Mouse (Mus musculus): ENCODE data around the gene 1700028J19Rik.
"Not testable (repeated sequence)": the region's sequence is repeated elsewhere in the genome, so short reads cannot be mapped to it uniquely, and the experiment has no call there.

The 1700028J19Rik gene

DNA sequence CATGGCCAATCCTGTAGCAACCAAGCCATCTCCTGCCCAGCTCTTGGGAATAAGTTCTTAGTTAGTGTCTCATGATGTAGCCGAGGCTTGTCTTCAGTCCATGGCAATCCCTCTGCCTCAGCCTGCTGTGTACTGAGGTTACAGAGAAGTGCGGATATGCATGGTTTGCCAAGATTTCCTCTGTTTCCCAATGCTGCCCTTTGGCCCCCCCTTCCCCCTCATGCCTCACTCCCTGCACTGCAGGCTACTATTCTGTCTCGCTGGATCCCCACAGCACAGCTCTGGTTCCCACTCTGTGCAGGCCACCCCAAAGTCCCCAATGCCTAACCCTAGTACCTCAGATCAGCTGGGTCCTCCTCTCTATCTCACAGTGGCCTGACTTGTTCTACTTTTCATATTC lies 38.2 kb downstream of the 1700028J19Rik start:
- TF ChIP-seq GATA4 (IDR thresholded peaks at IDR 0.05; ENCODE audit: insufficient replicate concordance, low read length): no peak

DNA sequence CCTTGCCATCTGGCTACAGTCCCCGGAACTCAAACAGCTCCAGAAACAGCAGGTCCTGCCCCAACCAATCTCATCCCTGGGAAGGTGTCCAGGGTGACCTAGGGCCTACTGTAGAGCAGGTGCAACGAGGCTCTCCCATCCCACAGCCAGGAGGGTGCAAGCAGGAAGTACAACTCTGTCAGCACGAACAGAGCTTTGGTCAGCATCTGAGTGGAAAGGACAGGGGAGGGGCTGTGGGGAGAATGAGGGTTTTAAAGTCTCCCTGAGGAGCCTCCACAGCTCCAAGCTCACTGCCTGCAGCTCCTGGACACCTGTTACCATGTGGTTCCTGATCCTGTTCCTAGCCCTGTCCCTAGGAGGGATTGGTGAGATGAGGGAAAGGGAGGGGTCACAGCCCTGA lies 39.4 kb downstream of the 1700028J19Rik start, which contains the start of gene Klk1b4:
Klk1b4 (plus strand) TSS at position 301 of the 400 bp plus-strand sequence.
- not testable (repeated sequence) for TF ChIP-seq GATA4 (IDR thresholded peaks at IDR 0.05; ENCODE audit: insufficient replicate concordance, low read length)

DNA sequence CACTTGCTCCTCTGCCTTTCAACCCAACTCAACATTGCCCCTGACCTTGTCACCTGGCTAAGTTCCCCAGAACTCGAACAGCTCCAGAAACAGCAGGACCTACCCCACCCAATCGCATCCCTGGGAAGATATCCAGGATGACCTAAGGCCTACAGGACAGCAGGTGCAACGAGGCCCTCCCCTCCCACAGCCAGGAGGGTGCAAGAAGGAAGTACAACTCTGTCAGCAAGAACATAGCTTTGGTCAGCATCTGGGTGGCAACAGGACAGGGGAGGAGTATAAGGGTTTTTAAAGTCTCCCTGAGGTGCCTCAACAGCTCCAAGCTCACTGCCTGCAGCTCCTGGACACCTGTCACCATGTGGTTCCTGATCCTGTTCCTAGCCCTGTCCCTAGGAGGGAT lies 48.6 kb downstream of the 1700028J19Rik start, which contains the start of gene Klk1b3:
Klk1b3 (plus strand) TSS at position 301 of the 400 bp plus-strand sequence.
- TF ChIP-seq GATA4 (IDR thresholded peaks at IDR 0.05; ENCODE audit: insufficient replicate concordance, low read length): no peak

DNA sequence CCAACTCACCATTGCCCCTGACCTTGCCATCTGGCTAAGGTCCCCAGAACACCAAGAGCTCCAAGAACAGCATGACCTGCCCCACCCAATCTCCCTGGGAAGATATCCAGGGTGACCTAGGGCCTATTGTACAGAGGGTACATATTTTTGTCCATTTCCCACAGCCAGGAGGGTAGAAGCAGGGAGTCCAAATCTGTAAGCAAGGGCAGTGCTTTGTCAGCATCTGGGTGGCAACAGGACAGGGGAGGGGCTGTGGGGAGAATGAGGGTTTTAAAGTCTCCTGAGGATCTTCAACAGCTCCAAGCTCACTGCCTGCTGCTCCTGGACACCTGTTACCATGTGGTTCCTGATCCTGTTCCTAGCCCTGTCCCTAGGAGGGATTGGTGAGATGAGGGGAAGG lies 58.6 kb downstream of the 1700028J19Rik start, which contains the start of gene Klk1b24:
Klk1b24 (plus strand) TSS at position 301 of the 400 bp plus-strand sequence.
- TF ChIP-seq GATA4 (IDR thresholded peaks at IDR 0.05; ENCODE audit: insufficient replicate concordance, low read length): not testable (repeated sequence)
